Mouse (Mus musculus): Measurements from ENCODE around the gene Dhfr.

The Dhfr gene

DNA sequence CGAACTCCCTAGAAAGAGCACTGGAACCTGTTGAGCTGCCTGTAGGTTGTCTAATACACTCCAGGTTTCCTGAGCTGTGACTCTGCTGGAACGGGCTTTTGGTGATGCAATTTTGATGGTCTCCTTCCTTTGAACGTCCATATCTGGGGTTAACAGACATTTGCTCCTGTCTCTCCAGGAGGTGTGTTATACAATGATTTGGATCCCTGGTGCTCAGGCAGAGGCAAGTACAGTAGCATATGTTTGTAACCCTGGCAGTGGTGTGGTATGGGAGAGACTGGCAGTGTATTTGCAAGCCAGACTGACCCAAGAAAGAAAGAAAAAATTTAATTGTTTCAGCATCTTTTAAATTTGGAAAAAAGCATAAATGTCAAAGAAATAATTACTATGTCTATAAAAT, 32.8 kb downstream of the Dhfr start:
- no peak for DNase-seq (ENCODE audit: extremely low read depth, low read depth, low spot score)

DNA sequence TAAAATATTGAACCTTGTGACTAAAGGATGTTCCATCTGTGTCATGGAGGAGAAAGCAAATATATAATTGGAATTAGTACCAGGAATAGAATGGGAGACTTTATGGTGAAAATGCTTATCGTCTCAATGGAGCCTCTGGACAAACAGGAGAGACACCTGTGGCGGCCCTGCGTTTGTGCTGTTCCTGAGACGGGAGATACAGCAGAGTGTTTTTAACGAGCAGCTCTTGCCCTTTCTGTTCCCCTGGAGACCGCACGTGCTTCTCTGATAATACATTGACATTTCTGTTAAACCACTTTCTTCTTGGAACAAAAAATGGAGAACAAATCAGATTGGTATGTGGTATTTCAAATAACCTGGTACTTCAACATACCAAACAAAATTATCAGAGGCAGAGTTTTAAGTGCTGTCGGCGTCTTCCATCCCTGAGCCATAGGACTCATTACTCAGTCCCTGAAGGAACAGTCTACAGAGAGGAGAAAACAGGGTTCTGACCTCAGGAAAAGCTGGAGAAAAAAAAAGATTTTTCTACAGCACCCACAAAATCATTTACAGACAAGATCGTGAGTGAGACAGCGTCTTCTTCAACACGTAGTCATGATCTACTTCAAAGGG, 38.6 kb downstream of the Dhfr start:
- DNase-seq (ENCODE audit: extremely low read depth, low read depth, low spot score): no peak

DNA sequence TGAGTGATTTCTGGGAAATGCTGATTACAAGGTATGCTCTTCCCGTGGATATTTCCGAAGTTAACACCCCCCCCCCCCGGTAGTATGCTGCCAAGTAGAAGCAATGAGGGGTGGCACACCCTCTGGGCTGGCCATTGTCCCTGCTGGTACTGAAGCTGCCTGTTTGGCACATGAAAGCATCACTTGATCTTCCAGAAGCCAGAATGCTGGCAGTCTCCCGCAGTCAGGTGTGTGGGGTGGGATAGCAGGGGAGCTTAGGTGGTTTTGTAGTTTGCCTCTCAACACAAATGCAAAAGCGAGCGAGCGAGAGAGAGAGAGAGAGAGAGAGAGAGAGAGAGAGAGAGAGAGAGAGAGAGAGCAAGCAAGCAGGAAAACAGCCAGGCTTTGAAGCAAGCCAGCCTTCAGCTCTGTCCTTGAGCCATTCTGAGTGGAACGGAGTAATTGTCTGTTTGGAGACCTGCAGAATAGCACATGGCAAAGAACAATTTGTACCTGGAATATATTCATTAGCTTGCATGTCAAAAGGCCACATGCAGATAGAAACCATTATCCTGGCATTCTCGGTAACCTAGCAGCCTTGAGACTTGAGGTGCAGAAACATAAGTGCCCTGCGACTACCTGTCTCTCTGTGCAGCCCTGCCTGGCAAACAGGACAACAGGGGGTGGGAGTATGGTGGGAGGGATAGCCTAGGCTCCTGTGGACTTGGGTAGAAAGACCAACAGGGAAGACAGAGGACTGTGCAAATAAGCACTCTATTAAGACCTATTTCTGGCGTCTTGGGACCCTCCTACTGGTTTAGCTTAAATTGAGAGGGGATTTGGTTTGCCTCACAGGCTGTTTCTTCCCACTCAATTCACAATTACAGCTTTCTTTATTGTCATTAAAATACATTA, 44.2 kb downstream of the Dhfr start:
- DNase-seq (ENCODE audit: extremely low read depth, low read depth, low spot score): no peak

DNA sequence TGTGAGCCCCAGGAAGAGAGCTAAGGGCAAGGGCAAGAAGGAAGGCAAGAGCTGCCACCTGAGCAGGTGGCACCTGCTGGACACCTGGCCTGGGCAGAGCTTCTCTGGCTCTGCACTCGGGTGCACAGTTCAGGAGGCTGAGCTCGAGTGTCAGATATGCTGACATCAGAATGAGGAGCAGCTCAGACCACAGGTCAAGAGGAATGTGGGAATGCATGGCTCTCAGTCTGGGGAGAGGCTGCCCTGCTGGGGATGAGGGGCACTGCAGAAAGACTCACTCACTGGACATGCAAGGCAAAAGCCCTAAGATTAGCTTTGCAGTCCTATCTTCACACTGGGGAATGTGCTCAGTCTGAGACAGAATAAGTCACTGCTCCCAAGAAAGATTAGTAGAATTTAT, 47.5 kb downstream of the Dhfr start:
- DNase-seq (ENCODE audit: extremely low read depth, low read depth, low spot score): no peak

DNA sequence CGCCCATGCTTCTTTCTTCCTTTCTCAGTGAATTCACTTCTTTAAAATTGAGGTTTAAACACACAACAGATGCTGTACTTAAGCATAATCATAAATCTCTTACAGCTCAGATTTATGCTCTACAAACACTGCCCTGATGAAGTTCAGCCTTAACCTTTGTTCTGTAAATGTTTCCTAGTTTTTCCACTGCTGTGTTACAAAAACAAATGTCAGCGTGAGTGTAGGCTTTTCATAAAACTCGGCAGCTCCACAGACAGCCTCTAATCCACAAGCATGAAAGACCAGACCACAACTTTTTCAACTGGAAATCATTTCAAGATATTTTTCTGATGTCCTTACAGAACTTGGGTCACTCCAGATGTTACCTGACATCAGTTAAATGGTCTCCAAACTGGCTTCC, 49.0 kb downstream of the Dhfr start:
- DNase-seq (ENCODE audit: extremely low read depth, low read depth, low spot score): no peak

DNA sequence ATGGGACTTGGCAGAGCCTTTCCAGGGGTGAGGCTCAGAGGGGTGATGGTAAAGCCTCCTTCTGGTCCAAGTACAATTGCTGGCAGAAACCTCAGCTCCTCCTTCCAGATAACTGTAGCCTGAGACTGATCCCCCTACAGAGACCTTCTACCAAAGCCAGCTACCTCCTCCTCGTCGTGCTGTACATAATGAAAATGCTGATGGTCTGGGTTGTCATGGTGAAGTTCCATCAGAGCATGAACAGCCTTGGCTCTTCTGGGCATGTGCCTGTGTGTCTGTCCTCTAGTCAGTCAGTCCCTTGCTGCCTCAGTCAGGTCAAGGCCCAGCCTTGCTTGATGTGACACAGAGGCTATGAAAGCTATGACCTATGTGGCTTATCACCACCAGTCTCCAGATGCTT, 56.0 kb downstream of the Dhfr start:
- no peak for DNase-seq (ENCODE audit: extremely low read depth, low read depth, low spot score)

DNA sequence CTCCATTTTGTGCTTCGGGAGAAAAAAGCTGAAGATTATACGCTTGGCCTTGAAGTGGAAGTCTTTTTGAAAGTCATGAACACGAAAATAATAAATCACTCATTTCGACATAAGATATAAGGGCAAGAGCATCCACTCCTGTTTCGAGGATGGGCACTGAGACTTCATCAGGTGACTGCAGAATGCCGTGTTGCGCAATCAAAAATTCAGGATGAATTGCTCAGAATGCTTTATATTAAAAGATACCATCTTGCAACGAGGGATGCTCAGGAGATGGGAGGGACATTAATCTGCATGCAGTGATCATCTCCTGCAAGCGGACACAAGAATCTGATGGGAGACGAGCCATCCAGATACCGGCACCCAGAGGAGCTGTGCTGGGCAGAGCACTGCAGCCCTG, 65.1 kb downstream of the Dhfr start:
- no peak for DNase-seq (ENCODE audit: extremely low read depth, low read depth, low spot score)

DNA sequence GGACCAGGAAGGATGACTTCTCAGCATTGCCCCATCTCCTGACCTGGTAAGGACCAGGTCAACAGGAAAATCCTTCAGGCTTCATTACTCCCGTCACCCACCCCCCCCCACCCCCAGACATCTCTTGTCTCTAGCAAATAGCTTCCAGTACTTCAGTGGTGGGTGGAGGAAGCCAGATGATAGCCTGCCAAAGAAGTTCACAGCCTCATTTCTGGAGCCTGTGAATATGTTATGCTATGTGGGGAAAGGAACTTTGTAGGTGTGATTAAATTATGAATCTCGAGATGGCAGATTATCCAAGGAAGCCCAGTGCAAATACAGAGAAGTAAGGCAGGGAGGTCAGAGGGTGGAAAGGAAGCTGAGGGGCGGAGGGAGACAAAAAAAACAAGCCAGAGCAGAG, 69.2 kb downstream of the Dhfr start:
- no peak for DNase-seq (ENCODE audit: extremely low read depth, low read depth, low spot score)

DNA sequence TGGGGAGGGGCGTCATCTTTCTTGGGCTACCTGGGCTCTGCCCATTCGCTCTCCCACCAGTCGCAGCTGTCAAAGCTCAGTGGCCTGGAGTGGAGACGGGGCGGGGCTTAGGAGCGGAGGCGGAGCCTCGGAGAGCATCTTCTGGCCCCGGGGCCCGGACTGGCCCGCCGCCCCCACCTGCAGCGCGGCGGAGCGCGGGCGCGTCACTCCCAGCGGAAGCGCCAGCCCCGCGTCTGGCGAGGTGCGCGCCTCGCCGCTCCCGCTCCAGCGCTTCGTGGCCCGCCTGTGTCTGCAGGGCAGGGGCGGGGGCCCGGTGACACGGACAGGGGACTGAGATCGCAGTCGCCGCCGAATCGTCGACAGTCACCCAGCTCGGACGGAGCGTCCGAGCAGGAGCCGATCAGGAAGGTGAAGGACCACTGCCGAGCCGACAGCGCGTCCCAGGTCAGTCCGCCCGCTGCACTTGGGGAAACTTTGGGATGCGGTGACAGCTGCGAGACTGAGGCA, 71.3 kb downstream of the Dhfr start, which contains the start of gene Ankrd34b:
Gene Ankrd34b, plus strand, starts transcription at position 139 of the 507 bp plus-strand sequence.
- no peak for DNase-seq (ENCODE audit: extremely low read depth, low read depth, low spot score)

DNA sequence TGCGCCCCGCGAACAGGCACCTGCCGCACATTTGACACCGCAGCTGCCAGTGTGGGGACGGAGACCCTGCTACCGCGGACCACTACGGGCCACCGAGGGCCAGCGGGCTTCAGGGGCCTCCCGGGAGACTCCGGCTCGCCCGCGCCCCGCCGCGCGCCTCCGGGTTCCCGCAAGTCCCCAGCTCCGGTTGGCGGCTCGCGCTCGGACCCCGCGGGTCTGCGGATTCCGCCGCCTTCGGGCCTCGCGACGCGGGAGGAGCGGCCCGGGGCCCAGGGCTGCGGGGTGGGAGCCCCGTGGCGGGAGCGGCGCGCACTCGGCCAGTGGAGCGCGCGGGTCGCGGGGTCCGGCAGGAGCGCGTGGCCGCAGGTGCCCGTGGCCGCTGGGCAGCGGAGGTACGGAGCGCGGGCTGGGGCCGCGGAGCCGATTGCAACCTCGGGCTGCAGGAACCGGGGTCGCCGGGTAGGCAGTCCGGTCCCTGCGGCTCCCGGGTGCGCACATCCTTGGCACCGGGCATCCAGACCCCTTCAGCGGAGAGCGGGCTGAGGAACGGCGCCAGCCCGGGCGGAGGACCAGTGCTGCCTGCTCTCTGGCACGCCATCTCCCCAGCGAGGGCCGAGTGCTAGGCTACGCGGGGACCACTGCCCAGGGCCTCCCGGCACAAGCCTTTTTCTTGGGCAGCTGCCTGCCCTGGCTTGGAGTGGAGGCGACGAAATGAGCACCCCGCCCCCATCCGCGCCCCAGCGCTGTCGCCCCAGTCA, 71.9 kb downstream of the Dhfr start:
- no peak for DNase-seq (ENCODE audit: extremely low read depth, low read depth, low spot score)

DNA sequence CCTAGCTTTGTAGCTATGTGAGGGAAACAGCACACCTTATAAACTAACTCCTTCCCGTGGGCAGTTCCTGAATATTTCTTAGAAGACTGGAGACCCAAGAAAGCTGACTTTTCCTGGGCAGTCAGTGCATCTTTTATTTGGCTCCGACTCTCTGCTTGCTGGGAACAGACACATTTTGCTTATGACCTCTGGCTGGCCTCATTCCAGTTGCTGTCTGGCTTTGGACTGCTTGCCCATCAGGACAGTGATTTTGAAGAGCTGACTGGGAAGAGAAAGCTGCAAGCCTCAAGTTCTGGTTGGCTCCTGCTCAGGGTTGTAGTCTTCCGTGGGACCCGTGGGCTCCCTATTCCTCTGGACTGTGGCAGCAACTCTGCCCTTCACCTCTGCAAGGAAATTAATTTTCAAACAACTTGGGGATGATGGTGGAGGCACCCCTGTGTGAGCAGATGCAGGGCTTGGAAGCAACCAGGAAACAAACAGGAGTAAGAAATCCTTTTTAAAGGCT, 72.9 kb downstream of the Dhfr start:
- DNase-seq (ENCODE audit: extremely low read depth, low read depth, low spot score): no peak
